Mouse (Mus musculus): ENCODE data around the gene Olfr543.
"Not testable (repeated sequence)": the region's sequence is repeated elsewhere in the genome, so short reads cannot be mapped to it uniquely, and the experiment has no call there.

Gene Olfr543

DNA sequence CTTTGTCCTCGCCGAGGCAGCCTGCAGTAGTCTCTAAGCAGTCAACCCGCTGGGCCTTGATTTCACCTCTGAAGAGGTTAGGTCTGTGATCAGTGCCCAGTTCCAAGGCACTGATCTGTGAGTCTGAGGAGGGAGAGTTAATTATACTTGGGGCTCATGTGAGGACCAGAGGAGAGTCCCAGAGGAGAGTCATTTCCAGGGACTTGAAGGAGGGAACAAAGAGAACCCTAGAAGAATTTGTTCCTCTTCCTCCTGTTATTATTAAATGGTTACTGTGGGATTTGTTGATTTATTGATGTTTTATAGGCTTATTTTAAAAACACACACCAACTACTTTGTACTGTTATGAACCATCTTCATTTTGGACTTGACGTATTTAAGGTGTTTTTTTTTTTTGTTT lies at the start of gene Olfr543:
Gene Olfr543, minus strand, starts transcription at position 101 of the 400 bp plus-strand sequence.
- in situ Hi-C loops (cut with MboI), result no loop called here

DNA sequence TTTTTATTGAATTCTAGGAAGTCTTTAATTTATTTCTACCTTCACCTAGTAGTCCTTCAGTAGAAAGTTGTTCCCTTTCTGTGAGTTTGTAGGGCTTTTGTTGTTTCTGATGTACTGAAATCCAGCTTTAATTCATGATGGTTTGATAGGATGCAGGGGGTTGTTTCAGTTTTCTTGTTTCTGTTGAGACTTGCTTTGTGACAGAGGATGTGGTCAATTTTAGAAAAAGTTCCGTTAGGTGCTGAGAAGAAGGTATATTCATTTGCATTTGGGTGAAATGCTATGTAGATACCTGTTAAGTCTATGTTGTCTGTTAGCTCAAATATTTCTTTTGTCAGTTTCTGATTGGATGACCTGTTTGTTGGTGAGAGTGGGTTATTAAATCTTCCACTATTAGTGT lies 47.6 kb upstream of the Olfr543 start:
- in situ Hi-C loops (cut with MboI), result no loop called here

DNA sequence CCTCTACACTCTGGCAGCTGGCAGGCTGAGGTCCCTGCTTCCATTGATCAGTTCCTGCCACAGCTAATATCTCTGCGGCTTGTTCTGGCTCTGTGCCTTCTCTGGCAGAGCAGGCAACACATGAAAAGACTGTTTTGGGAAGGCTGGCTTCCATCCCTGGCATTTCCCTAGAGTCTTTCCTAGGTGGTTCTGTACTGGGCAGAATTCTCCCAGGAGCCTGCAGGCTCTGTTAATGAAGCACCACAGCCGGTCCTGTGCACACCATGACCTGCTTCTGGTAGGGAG lies 35.5 kb upstream of the Olfr543 start:
- in situ Hi-C loops (cut with MboI), result loop anchor here (25.0 kb wide), 1 partner anchor 395 kb away; the partner anchor contains the start of genes Olfr571 and Olfr572

DNA sequence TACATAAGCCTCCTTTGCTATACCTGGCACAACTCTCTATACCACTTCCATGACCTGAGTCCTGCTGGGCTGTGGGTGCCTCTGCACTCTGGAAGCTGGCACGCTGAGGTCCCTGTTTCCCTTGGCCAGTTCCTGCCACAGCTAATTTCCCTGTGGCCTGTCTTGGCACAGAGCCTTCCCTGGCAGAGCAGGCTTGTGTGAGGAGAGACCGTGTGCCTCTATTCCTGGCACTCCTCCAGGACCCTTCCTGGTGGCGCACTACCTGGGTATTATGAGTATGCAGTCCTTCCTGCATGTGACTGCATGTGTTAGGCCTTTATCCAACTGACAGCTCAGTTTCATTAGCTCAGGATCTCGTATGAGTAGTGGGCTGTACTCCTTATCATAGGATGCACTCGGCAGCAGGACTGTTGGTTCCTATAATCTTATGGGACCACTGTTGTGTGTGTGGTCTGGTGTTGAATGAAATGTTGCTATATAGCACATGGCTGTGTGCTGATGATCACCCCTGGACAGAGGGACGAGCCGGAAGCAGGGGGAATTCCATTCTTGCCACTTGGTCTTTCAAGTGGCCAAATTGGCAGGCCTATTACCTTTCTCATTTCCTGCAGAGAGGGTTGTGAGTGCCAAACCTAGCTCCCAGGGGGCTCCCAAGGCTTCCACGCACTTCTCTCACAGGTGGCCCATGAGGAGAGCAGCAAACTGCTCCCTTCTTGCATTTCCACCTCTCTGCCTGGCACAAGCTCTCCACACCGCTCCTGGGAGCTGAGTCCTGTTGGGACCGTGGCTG lies 35.0 kb upstream of the Olfr543 start:
- in situ Hi-C loops (cut with MboI), result loop anchor here (25.0 kb wide), 1 partner anchor 396 kb away; the partner anchor contains the start of genes Olfr571 and Olfr572

DNA sequence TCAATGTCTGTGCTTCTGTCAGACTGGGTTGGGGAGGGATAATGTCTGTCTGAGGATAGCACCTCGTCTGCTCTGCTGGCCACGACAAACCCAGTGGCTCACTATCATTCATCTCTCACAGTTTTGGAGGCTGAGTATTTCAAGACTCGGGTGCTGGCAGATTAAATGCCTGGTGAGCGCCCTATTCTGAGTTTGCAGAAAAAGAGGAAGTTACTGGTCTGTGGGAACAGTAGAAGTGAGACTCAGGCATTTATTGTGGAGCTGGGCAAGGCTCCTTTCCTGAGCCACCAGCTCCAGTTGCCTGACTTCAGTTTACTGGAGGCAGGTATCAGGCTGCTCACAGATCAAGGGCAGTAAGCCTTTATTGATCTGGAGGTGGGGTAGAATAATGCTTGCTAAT lies 32.7 kb upstream of the Olfr543 start:
- in situ Hi-C loops (cut with MboI), result loop anchor here (25.0 kb wide), 1 partner anchor 398 kb away; the partner anchor contains the start of genes Olfr571 and Olfr572

DNA sequence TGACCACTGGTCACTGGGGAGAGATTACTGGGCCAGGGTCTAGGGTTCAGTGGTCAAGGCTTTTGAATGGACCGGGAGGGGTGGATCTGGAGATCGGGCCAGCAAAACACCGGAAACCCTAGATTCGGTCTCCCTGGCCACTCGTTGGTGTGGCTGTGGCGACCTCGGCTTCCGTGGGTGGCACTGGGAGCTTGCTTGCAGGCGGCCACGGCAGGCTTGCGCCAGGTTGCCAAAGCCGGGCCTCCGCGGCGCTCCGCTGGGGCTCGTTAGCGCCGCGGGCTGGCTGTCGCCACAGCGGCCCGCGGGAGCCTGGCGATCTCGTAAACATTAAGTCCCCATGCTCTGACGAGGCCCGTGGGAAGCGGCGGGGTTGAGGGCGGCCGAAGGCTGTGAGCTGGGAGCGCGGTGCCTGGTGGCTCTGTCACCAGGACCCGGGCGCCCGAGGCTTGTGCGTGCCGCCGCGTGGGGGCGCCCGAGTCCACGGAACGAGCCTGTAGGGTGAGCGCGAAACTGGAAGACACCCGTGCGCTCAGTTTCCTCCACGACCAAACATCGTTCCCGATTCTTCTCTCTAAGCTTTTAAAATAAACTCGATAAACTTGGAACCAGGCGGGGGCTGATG lies 31.4 kb upstream of the Olfr543 start:
- in situ Hi-C loops (cut with MboI), result loop anchor here (25.0 kb wide), 1 partner anchor 399 kb away; the partner anchor contains the start of genes Olfr571 and Olfr572

DNA sequence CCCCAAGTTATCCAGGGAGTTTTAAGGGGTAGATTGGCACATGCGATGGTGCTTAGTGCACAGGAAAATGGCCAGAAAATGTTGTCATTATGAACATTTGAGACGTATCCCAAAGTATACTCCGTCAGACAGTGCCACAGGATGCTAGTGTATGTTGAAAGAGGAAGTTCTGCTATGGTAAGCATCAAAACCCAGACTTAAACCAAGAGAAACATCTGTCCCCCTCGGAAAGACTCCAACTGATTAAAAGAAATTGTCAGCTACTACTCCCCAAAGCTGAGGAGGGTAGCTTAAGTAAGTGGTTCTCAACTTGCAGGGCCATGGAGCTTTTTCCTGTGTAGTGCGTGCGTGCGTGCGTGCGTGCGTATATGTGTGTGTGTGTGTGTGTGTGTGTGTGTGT lies 30.4 kb upstream of the Olfr543 start:
- in situ Hi-C loops (cut with MboI), result loop anchor here (25.0 kb wide), 1 partner anchor 400 kb away; the partner anchor contains the start of genes Olfr571 and Olfr572

DNA sequence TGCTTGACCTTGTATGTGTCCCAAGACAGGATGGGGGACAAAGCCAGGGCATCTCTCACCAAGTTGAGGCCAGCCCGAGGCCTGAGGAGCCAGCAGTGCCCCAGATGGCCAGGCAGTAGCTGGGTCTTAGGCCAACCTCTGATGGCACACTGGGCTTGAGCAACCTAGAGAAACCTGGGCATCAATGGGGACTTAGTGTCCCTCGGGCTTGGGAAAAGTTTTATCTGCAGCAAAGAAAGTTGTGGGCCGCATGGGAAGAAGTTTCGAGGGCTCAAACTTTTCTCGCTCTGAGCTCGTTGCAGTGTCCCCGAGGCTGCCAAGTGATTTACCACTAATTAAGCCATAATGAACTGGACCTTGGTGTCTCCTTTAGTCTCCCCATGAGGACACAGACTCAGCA lies 28.2 kb upstream of the Olfr543 start:
- in situ Hi-C loops (cut with MboI), result loop anchor here (10.0 to 25.0 kb wide), 2 partner anchors 125 to 403 kb away; partner anchors contain the start of genes Olfr554, Olfr571 and Olfr572

DNA sequence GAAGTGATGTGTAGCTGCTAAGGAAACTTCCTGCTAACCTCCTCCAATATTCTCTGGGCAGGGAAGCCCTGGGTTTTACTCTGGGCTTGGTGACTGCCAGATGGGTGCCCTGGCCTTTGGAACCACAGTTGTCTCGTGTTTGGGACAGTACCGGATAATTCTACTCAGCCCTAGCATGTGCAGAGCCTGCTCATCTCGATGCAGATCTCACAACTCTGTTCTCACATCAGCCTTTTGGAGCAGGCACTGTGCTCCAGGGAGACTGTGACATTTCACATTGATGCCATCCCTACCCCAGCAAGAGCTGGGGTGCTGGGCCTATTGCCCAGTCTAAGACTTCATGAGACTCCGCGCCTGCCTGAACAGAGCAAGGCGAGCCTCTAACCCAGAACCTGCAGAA lies 27.2 kb upstream of the Olfr543 start:
- in situ Hi-C loops (cut with MboI), result loop anchor here (10.0 to 25.0 kb wide), 2 partner anchors 126 to 404 kb away; partner anchors contain the start of genes Olfr554, Olfr571 and Olfr572

DNA sequence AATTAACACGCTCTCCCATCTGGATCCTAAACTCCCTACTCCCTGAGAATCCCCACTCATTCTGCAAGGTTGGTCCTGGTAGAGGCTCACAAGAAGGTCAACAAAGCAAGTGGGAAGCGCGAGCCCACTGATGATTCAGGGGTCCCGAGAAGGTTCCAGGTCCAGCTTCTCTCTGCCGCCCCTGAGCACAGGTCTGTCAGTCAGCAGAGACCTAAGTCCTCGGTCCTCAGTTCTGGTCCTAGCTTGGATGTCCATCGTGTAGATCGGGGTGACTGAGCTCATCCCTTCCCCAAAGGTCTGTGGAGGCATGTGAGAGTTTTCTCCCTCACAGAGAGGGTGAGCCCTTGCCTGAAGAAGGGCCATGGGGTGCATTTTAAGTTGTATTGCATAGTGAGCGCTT lies 26.6 kb upstream of the Olfr543 start:
- in situ Hi-C loops (cut with MboI), result loop anchor here (10.0 to 25.0 kb wide), 2 partner anchors 127 to 404 kb away; partner anchors contain the start of genes Olfr554, Olfr571 and Olfr572

DNA sequence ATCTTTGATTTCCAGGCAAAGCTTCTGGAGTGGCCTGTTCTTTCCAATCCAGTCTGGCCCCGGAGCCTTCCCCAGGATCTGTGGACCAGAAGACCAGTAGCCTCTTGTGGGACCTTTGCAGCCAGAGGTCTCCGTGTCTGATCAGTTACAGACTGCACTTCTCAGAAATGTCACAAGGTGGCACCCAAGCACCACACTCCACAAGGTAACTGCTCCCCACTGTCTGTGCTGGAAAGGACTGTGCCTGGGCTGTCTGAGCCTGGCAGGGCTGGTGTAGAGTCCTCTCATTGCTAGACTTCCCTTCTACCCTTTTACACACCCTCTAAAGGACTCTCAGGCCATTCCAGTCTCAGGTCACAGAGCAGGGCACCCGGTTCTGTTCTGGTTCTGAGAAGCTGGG lies 25.4 kb upstream of the Olfr543 start:
- in situ Hi-C loops (cut with MboI), result loop anchor here (10.0 to 25.0 kb wide), 2 partner anchors 128 to 405 kb away; partner anchors contain the start of genes Olfr554, Olfr571 and Olfr572

DNA sequence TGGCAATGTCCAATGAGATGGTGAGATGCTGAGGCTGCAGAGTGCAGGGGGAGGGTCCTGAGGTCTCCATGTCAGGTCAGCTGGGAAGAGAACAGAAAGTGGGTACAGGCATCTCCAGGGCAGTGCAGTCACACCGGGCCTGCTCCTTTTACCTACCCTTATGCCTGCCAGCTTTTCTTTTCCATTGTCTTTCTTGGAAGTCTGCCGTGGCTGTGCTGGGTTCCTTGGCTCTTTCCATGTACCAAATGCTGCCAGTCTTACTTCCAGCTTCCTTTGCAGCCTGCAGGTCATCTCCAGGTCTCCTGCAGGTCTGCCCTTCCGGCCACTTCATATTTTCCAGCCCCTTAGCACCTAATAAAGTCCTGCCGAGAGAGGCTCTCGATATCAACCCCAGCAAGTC lies 20.5 kb upstream of the Olfr543 start:
- in situ Hi-C loops (cut with MboI), result loop anchor here (10.0 to 25.0 kb wide), 2 partner anchors 133 to 410 kb away; partner anchors contain the start of genes Olfr554, Olfr571 and Olfr572

DNA sequence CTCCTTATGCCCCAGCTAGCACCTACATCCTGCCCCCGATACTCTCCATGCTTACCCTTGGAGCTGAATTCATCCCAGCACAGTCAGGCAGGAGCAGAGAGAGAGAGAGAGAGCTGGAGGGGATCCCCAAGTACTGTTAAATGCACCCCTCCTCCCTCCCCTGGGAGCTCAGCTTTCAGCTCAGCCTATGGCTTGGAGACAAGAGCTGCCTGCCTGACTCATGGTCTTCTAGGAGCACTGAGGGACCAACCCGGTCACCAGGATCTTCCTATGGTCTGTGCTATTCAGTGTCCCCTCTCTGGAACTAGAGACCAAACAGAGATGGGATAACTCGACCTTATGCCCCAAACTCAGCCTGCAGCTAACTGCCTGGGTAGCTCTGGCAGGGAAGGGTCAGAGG lies 18.0 kb upstream of the Olfr543 start, which contains the start of gene Olfr545:
Gene Olfr545, minus strand, starts transcription at position 101 of the 400 bp plus-strand sequence.
- in situ Hi-C loops (cut with MboI), result no loop called here

DNA sequence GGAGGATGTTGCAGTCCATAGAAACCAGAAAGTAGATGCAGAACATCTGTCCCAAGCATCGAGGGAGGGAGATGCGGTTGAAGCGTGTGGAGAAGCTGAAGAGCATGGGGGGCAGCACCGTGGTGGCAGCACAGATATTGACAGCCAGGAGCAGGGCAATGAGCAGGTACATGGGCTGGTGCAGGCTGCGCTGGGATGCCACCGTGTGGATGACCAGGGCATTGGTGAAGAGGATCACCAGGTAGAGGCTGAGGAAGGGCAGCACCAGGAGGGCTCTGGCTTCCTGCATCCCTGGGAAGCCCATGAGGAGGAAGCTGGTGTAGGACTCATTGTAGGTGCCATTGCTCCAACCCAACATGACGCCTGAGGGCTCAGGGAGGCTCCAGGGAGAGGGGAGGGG lies 12.9 kb upstream of the Olfr543 start:
- in situ Hi-C loops (cut with MboI), result not testable (repeated sequence)

DNA sequence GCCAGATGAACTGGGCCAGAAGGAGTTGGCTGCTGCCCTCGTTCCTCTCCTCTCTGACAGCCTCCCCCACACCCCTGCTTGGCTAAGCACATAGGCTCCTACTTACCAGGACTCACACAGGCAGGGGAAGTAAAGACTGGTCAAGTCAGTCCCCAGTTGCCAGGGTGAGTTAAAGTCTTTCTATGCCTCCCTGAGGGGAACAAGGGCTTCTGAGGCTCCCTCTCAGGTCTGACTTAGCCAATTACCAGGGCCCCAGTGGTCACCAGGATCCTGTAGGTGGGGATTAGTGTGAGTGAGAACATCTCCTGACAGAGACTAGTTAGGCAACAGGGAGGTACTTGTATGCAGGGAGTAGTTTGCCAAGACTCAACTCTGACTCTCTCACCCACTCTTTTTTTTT lies 6.7 kb upstream of the Olfr543 start, which contains the start of gene Olfr544:
Gene Olfr544, minus strand, starts transcription at position 153 of the 400 bp plus-strand sequence.
- in situ Hi-C loops (cut with MboI), result no loop called here

DNA sequence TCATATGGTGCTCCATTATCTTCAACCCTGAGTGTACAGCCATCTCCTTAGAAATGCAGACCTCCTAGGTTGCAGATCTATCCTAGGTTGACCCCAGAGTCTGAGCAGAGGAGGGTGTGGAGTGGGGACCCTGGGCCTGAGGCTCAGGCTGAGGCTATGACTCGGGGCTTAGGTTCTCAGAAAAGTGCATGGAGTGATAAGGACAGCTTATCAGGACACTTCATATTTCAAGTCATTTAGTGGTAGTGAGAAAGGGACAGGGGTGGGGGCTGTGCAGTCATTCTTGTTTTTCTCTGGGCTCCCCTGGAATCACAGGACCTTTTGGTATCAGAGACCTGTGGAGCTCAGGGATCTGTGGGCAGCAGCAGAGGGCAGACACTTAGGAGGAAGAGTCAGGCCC lies 4.6 kb upstream of the Olfr543 start:
- in situ Hi-C loops (cut with MboI), result no loop called here

DNA sequence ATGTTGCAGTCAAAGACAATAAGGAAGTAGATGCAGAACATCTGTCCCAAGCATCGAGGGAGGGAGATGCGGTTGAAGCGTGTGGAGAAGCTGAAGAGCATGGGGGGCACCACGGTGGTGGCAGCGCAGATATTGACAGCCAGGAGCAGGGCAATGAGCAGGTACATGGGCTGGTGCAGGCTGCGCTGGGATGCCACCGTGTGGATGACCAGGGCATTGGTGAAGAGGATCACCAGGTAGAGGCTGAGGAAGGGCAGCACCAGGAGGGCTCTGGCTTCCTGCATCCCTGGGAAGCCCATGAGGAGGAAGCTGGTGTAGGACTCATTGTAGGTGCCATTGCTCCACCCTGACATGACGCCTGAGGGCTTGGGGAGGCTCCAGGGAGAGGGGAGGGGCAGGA lies 3.3 kb upstream of the Olfr543 start:
- in situ Hi-C loops (cut with MboI), result not testable (repeated sequence)

DNA sequence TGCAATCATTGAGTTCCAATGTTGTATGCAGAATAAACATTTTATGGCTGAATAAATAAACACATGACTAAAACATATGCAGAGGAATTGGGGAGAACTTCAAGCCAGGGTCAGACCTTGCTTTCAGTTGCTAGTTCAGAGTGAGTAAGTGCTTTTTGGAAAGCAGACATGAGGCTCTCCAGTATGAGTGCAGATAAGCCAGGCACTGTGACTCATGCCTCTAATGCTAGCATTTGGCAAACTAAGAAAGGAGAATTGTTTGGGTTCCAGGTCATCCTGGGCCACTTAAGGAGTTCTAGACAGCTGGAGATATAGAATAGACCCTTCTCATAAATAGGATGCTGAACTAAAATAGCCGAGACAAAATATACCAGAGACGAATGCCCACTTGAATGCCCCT lies 2.2 kb upstream of the Olfr543 start:
- in situ Hi-C loops (cut with MboI), result no loop called here

DNA sequence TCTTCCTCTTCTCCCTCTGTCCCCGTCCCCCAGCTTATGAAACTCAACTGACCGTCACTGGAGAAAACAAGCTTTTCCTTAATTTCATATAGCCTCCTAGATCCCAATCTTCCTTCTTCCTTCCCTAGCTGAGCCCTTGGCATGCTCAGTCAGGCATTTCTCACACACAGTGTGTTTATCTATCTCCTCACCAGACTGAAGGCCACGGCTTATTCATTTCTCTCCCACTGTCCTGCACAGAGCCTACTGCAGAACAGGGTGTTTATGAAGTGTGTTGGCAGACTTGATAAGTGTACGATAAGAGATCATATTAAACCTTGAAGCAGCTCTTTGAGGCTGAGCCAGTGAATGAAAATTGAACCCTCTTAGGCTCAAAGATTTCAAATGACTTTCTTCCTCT lies 658 bp downstream of the Olfr543 start:
- in situ Hi-C loops (cut with MboI), result no loop called here

DNA sequence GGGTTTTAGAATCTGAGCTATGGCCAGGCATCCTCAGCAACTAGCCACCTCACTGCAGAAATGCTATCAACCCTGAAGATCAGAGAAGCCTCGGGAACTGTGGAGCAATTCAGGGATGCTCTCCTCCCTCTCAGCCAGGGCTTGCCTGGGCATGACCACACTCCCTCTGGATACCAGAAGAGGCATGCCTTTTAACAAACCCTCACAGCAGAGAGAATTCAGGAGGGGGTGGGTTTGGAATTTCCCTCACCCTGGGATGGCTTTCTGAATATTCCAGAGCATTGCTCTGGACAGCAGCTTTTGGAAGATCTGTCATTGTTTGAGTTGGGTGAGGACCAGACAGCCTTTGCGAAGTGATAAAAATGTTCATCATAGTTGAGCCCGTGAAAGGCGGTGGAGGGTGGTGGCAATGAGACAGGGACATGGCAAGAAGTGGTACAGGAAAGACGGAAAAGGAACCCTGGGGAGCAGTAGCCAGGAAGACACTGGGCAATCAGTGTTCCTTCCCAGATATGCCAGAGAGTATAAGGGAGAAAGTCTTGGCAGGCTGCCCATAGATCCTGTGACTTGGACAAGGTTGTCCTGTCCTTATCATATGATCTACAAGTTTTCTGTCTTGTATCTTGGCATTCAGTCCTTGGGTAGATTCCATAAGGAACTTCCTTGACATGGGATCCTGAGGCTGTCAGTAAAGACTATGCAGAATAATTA lies 2.0 kb downstream of the Olfr543 start:
- in situ Hi-C loops (cut with MboI), result no loop called here

DNA sequence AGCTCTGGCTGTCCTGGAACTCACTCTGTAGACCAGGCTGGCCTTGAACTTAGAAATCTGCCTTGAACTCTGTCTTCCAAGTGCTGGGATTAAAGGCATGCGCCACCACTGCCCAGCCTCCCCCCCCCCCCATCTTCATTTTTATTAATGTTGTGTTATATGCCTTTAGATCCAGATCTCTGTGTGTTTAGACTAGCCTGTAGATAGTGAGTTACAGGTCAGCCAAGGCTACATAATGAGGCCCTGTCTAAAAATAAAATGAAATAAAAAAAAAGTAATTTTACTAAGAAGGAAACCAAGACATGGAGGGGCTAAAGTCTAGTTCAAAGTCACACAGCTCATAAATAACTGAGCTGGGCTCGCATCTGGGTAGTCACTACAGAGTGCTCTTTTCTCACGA lies 2.6 kb downstream of the Olfr543 start:
- in situ Hi-C loops (cut with MboI), result no loop called here

DNA sequence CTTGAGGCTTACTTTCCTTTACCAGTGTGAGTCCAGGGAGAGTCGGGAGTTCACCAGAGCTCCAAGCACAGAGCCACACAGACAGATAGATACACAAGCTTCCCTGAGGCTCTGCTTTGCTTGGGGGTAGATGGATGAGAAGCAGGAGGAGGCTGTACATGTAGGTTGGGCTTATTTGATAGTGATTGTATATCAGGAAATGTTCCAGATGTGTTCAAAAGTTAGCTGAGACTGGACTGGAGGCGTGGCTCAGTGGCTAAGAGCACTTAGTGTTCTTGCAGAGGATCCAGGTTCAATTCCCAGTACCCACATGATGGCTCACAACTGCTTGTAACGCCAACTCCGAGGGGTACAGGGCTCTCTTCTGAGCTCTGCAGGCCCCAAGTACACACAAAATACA lies 3.1 kb downstream of the Olfr543 start:
- in situ Hi-C loops (cut with MboI), result no loop called here

All from mature B cell (primary cell).